Mouse (Mus musculus): ENCODE measurements around the gene Gm960.

The Gm960 gene

DNA sequence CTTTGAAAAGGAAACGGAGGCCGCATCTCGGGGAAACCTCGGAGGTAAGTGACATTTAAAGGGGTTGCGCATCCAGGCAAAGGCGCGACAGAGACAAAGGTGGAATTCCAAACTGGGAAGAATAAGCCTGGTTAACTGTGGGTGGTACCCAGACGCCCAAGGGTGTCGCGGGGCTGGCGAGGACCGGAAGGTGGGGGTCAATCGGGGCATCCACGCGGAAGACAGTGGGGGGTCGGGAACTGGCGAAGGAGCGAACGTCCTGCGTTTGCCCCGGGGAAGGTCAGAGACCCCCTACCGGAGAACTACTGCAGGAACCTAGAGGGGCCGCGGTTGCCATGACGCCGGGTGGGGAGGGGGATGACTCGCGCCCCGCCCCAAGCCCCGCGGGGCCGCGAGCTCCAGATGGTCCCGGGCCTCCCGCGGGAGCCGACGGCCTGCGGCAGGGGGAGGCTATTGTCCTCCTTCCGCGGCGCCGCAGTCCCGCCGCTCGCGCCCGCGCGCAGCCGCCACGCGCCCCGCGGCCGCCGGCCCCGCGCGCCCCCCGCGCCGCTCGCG, 13.2 kb upstream of the Gm960 start:
- peak; percentile 22 for DNase-seq

DNA sequence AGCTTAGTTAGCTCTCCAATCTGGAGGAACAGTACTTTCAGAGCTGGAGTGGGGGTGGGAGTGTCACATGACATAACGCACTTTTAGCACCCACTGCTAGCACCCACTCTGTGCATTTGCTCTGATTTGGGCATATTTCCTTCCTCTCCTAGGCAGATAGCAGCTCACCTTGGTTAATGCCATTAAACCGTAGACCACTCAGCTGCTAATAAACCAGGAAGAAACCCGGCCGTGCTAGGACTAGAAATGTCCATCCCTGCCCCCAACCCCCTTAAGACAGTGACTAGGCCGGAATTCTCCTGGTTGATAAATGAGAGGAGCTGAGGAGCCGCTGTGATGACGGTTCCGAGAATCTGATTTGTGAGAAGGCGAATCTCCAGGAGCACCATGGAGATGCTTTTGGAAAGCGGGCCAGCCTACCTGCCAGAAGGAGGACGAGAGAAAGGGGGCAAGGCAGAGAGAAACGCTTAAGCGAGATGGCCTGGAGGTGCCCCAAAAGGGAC, 12.7 kb upstream of the Gm960 start, which contains the start of gene Sptbn2:
Sptbn2 (plus strand) TSS at position 70 of the 503 bp plus-strand sequence.
- DNase-seq = no peak

GRCm38 (mm10) chr19:4708765-4709164, 10.3 kb upstream of the Gm960 start:
- DNase-seq = no peak

- no peak for DNase-seq
Observed at GRCm38 (mm10) chr19:4701221-4701620, 2.8 kb upstream of the Gm960 start.

- DNase-seq = no peak
Observed at GRCm38 (mm10) chr19:4700656-4701055, 2.2 kb upstream of the Gm960 start.

DNA sequence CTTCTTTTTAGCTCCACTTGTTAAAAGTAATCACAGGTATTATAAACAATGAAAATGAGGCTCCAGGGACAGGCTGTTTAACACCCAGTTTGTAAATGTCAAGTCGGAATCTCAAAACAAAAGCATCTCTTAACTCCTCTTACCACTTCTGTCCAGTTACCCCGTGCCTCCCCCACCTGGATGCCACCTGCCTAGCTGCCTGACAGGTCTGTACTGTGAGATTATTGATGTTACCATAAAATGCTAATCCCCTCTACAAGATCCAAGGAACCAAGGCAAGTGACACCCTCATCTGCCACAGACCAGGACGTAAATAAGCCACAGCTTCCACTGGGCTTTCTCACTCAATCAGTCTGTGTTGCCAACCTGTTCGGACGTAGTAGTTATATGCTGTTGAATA, 1.4 kb upstream of the Gm960 start:
- no peak for DNase-seq

GRCm38 (mm10) chr19:4698856-4699255, 388 bp upstream of the Gm960 start:
- DNase-seq = no peak

DNA sequence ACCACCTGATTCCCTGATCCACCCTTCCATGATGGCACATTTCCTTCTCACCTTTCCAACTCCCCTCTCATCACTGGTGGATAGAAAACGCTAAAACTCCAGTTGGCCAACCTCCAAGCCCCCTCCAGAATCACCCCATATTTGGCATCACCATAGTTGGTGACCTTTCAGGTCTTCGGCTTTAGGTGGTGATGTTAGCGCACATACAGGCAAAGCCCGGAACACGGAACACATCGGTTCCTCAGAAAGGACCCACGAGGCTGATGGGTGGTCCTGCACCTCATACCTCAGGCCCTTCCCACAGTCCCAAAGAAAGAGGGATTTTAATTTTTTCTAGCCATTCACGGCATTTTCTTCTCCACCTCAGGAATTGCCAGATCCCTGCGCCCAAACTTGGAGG, 747 bp downstream of the Gm960 start:
- DNase-seq = no peak

DNA sequence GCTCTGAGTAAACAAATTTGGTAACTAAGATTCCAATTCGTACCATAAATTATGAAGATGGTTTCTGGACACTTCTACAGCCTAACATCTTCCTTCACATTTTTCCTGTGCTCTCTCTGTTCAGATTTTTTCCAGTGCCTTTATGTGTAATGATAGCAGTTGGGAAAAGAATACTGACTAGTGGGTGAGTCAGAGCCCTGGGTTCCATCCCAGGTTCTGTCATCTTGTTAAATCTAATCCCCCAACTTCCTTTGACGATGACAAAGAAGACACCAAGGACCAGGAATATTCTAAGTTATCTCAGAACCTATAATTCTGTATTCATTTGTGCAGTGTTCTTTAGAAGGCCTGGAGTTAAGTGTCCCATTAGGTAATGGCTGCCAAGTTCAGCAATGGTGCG, 1.3 kb downstream of the Gm960 start:
- DNase-seq = no peak

DNA sequence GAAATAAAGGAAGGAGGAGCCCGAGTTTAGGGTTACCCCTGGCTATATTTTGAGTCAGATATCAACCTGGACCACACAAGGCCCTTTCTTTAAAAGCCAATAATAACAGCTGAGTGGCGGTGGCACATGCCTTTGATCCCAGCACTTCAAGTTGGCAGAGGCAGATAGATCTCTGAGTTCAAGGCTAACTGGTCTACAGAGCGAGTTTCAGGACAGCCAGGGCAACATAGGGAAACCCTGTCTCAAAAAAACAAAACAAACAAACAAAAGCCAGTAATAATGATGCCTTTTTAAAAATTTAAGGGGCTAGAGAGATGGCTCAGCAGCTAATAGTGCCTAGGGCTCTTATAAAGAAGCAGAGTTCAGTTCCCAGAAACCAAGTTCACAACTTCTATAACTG, 4.1 kb downstream of the Gm960 start:
- no peak for DNase-seq

GRCm38 (mm10) chr19:4672401-4672800, 26.1 kb downstream of the Gm960 start:
- DNase-seq = no peak

DNA sequence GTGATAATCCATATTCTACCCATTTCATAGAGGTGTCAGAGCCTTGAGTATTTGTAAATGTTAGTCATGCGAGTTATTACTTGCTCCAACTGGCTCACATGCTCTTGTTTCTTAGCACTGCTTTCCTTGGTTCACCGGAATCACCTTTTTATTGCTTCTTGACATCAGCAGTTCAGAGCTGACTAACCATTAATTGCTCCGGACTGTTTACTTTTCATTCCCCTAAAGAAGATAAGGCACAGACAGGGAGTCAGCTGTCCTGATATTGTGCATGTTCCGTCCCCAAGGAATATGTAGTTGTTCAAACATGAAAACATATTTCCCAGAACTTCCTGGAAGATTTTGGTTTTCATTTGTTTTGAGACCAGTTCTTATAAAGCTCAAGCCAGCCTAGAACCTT, 27.7 kb downstream of the Gm960 start:
- no peak for DNase-seq

DNA sequence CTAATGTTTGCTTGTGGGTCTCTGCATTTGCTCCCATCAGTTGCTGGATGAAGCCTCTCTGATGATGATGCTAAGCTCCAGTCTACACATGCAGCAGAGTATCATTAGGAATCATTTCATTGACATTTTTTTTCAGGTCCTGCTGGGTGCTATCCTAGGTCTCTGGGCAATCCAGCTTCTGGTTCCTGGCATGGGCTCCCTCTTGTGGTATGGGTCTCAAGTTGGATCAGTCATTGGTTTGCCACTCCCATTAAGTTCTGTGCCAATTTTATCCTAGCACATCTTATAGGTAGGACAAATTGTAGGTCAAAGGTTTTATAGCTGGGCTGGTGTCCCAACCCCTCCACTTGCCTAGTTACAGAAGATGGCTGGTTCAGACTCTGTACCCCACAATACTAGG, 31.7 kb downstream of the Gm960 start:
- peak; percentile 17 for DNase-seq

DNA sequence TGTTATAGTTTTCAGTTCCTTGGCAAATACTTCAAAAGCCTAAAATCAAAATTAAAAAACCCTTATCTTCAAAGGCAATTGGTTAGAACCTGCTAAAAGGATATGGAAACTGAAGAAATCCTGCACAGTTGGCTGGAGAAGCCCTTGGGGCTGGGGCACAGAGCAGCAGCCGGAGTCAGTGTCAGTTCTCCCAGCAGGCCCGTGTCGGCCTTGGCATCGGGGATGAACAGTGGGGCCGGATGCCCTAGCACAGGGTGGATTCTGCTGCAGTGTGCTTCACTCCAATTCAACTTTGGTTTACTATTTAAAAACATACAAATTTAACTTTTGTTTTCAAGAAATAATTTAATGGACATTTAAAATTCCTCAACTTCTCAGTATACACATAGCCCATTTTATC, 40.3 kb downstream of the Gm960 start:
- DNase-seq = no peak

GRCm38 (mm10) chr19:4646917-4647492, 51.5 kb downstream of the Gm960 start:
- DNase-seq = no peak

GRCm38 (mm10) chr19:4644271-4644670, 54.2 kb downstream of the Gm960 start:
- peak; percentile 47 for DNase-seq

- no peak for DNase-seq
Observed at GRCm38 (mm10) chr19:4635986-4636385, 62.5 kb downstream of the Gm960 start.

GRCm38 (mm10) chr19:4628819-4629218, 69.6 kb downstream of the Gm960 start:
- peak; percentile 79 for DNase-seq

DNA sequence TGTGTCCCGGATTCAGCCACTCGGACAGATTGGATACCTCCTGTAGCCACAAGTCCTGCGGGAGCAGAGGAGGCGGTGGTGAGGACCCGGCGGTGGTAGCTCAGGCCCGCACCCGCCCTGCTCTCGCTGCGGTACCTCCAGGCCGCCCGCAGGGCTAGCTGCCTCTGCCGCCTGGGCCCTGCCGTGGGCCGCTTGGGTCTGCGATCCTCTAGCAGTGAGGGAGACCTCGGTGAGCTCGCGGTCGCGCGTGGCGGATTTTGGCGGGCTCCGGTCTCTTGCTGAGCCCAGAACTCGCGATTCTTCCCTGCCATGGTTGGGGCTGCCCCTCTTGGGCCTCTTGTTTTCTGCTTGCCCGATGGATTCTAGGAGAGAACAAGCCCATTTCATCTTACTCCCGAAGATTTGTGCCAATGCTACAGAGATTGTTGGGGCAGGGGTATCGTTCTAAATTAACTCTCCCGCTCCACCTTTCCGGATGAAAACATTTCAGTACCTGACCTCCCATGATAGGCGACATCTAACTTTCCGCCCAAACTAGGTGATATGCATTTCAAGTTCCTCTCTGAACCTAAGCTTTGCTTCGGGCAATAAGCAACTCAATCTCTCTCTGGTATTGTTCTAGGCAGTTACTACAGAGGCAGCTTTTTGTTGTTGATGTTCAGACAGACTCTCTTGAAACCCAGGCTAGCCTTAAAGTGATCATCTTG, 72.5 kb downstream of the Gm960 start:
- DNase-seq = no peak

DNA sequence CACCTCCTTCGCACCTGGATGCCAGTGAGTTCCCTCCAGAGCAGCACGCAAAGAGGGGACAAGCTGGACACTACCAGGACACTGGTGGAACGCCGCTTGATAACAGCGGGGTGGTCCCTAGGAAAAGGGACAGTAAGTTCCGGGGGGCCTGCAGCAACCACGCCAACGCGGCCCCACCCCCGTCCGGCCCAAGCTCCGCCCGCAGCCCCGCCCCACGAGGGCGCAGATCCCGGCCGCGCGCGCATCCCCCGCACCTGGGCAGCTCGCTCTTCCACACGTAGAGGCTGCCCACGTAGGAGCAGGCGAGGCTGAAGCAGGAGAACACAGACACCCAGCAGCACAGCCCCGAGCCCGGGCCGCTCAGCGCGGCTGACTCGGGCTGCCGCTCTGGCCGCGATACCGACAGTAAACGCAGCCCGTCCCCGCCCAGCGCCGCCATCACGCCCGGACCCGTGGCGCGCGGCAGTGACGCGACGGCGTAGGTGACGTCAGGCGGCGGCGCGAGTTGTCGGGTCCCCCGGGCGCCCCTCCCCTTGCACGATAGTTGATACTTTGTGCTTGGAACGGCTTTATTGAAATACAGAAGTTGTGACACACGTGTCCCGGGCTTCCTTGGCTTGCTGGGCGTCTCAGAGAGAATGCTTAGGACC, 73.2 kb downstream of the Gm960 start, which contains the start of gene Rce1:
Rce1 (minus strand) TSS at position 463 of the 650 bp plus-strand sequence.
- DNase-seq = peak; percentile 96

- DNase-seq = no peak
Observed at GRCm38 (mm10) chr19:4624406-4625178, 73.9 kb downstream of the Gm960 start.

DNA sequence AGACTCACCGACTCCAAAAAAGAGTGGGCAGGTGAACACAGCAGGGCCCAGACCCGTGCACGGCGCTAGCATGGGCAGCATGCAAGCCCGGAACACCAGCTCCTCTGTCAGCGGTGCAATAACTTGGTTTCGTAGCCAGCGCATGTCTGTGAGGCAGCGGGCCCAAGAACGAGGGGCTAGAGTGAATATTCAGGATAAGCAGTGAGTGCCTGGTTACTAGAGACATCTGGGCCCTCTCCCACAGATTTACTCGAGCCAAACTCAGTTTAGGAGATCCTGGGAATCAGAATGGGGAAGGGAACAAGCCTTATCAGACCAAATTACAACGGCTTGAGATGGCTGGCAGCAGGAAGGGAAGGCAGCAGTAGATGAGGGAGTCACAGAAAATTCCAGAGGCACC, 74.5 kb downstream of the Gm960 start:
- DNase-seq = no peak

DNA sequence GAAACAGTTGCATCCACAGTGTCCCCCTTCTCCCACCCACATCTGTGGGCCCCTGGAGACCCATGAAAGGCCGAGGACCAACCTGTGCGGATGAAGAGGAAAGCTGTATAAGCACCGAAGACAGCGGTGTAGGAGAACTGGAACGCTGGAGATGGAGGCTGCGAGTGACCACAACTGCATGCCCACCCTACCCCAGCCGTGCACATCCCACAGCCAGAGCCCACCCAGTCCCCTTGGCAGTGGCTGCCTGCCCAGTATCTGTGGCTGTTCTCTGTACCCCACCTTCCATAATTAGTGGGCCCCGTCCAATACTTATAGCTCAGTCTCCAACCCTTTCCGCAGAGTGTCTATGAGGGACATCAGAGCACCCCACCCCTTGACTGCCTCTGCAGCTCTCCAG, 75.0 kb downstream of the Gm960 start:
- no peak for DNase-seq

All from kidney, postnatal 10 days (tissue).